Mouse (Mus musculus) adrenal gland, postnatal 14 days (tissue): ENCODE data around the gene Adam1a. TPM values are rescaled to one million over a fixed set of nuclear protein-coding genes. Genes with fewer than 3 reads are reported as not detected.
"Not testable (repeated sequence)": the region's sequence is repeated elsewhere in the genome, so short reads cannot be mapped to it uniquely, and the experiment has no call there.

Source experiments
- DNase-seq: peaks from one replicate; pipeline ENCODE4 v3.0.0; 2021; ENCODE audit warnings: mixed read lengths
- total RNA-seq: library from RNA; stranded (reverse); gene quantifications from 2 replicates; pipeline ENCODE4 v1.2.3, GENCODE M21; 2021

Gene Adam1a
- total RNA-seq, 1 experiment from 2014 or later: 5.8 TPM

- no peak for DNase-seq
Observed at GRCm38 (mm10) chr5:121566035-121566681, 20.9 kb upstream of the Adam1a start.

GRCm38 (mm10) chr5:121564468-121564895 is 19.2 kb upstream of the Adam1a start:
- DNase-seq: peak; percentile 94

DNA sequence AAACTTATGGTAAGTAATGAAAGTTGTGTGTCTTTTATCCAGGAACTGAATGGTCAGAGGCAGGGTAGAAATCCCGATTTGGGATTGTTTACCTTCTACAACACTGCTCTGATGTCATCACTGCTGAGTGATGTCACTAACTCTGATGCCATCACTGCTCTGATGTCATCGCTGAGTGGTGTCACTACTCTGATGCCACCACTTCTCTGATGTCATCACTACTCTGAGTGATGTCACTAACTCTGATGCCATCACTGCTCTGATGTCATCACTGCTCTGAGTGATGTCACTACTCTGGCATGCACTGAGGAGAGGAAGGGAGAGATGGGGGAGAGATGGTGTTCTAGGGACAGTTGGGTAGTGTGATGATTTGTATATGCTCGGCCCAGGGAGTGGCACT is 17.2 kb upstream of the Adam1a start:
- DNase-seq: no peak

DNA sequence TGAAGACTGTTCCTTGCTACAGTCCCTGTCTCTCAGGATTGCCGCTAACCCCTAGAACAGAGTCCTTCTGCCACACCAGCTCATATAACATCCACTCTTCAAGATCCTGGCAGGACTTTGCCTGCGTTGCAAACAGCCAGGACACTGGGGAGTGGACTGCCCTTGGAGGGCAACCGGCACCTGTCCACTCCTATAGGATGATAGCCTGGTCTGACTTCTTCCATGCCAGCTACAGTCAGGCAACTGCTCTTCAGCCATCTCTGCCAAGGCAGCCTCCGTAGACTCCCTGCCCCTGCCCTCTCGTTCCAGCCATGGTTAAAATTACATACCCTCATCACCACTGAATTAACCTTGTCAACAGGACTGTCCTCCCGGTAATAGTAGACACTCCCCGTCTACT is 3.9 kb upstream of the Adam1a start:
- peak; percentile 27 for DNase-seq

- no peak for DNase-seq
Observed at GRCm38 (mm10) chr5:121547084-121547483, 1.8 kb upstream of the Adam1a start.

DNA sequence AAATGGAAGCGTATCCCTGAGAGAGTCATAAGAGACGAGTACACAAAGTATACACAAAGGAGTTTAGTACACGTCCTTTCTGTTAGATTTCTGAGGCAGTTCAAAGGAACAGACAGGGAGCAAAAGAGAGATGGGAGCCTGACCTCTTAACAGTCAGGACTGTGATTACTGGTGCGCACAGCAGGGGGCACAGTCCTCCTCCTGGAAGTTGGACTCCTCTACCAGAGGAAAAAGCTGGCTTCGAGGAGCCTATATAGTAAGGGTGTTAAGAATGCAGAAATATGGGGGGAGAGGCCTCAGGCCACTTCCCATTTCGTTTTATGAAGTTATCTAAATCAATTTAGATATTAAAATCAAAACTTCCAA is 1.2 kb upstream of the Adam1a start:
- DNase-seq: peak; percentile 81

- DNase-seq: peak; percentile 98
Observed at GRCm38 (mm10) chr5:121545793-121546529, 679 bp upstream of the Adam1a start, which contains the start of gene Mapkapk5. Gene Mapkapk5, minus strand, starts transcription at chr5:121545905.

- DNase-seq: no peak
Observed at GRCm38 (mm10) chr5:121543370-121543769, 1.9 kb downstream of the Adam1a start.

DNA sequence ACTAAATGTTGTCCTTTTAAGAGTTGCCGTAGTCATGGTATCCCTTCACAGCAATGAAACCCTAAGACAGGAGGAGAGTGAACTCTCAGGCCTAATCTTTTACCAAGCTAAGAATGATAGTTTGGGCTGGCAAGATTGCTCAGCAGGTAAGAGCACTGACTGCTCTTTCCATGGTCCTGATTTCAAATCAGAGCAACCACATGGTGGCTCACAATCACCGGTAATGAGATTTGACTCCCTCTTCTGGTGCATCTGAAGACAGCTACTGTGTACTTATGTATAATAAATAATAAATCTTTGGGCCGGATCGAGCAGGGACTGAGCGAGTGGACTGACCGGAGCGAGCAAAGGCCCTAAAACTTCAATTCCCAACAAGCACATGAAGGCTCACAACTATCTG is 4.0 kb downstream of the Adam1a start:
- DNase-seq: no peak

- DNase-seq: no peak
Observed at GRCm38 (mm10) chr5:121540066-121540465, 5.2 kb downstream of the Adam1a start.

- DNase-seq: no peak
Observed at GRCm38 (mm10) chr5:121537588-121537987, 7.7 kb downstream of the Adam1a start.

DNA sequence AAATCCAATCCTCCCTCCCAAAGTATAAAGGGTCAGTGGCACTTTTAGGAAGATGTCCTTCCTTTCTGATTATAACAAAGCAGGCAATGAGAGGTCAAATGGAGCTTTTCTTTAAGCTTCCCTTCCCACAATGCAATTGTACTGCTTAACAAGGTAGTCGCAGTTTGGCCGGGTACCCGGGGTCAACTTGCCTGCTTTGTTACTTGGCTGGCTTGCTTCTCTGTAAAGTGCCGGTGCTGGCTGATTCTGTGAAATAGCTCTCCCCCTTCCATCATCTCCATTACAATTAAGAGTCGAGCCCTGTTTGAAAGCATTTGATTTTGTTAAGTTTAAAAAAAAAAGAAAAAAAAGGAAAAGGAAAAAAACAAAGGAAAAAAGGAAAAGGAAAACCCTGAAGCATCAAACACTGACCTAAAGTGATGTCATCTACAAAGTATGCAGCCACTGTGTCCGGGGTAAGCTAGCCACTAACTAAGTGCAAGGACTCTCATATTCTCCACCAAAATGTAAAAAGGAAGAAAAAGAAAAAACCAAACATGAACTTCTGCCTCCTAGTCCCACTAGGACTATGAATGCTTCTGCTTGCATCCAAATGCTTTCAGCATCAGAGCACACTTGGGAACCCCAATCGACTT is 8.2 kb downstream of the Adam1a start:
- no peak for DNase-seq

GRCm38 (mm10) chr5:121535116-121535515 is 10.2 kb downstream of the Adam1a start:
- no peak for DNase-seq

- peak; percentile 19 for DNase-seq
Observed at GRCm38 (mm10) chr5:121534521-121534920, 10.8 kb downstream of the Adam1a start.

DNA sequence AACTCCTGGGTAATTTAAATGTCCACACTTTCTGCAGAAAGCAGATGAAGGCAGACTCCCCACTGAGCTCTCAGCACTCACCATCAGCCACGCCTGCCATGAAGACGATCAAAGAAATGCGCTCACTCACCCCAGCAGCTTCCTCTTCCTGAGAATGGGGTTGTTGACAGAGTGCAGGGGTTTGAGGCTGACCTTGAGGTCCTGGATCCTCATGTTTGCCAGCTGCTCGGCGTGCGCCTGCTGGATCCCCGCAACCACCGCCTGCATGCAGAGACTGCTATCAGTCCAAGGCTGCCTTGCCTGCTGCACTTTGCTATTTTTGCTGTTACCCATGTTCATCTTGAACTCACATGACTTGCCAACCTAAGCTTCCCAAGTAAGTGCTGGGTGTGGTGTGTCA is 18.3 kb downstream of the Adam1a start:
- DNase-seq: peak; percentile 62

- peak; percentile 65 for DNase-seq
Observed at GRCm38 (mm10) chr5:121526526-121526925, 18.8 kb downstream of the Adam1a start.

- DNase-seq: peak; percentile 22
Observed at GRCm38 (mm10) chr5:121525774-121526450, 19.4 kb downstream of the Adam1a start.

DNA sequence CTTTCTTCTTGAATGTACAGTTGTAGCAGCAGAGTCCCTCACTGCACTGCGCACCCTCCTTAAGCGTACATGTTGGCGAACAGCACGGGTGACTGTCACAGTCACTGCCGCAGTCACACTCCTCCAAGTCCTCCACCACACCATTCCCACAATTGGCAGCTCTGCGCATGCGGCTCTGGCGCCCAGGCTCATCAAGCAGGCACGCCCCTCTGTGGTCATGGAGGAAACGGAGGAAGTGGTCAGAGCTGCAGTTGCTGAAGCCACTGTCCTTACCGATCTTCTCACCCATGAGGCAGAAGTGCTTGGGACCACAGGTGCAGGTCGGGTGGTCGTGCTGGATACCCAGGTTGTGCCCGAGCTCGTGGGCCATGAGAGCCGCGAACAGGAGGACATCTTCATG is 25.5 kb downstream of the Adam1a start:
- DNase-seq: not testable (repeated sequence)

- DNase-seq: no peak
Observed at GRCm38 (mm10) chr5:121518983-121519382, 26.3 kb downstream of the Adam1a start.

DNA sequence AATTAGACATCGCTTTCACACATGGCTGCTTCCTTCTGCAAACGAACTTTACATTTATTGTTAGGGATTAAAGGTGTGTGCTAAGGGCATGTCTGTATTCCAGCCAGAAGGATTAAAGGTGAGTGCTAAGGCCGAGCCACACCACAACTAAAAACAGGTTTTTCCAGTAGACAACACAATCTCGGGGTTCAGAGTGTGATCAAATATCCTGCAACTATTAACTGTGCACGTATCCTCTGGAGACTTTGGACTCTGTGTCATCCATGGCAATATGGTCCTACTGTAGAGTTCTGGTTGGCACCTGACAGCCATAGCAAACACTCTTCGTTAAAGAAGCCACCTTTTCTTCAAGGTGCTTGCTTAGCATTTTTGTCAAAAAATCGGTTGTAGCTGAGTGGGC is 35.3 kb downstream of the Adam1a start:
- no peak for DNase-seq

DNA sequence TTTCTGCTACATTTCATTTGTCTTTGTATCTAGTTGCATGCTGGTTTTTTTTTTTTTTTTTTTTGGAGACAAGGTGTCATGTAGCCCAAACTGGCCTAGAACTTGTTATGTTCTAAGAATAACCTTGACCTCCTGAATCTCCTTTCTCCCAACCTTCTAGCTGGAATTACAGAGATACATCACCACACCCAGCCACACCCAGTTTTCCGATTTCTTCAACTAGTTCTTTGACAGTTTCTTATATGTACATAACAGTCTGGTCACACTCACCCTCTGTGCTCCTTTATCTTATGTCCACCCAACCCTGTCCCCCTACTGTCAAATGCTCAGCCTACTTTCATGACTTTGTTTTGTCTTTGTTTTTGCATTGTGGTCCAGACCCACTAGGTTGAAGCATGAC is 38.4 kb downstream of the Adam1a start:
- DNase-seq: no peak

DNA sequence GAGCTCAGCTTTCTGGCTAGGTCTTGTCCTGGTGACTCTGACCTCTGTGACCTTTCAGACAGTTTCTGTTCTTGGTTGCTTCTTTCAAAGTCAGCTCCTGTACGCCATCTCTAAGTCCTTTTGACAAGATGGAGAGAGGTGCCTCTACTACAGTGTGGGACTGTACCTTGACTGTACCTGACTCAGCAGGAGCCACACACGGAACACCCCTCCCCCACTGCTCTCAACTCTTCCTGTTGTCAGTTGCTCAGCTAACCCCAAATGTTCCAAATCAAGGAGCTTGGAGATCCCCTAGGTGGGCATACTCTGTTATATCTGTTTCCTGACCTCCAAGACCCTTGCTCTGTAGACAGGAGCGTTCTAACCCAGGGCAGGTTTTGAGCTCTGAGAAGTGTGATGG is 42.1 kb downstream of the Adam1a start, which contains the start of gene Adam1b:
TSS of gene Adam1b (minus strand) at position 205 of the 400 bp plus-strand sequence.
- DNase-seq: no peak
